Mouse (Mus musculus) midbrain, embryonic 14.5 days (tissue): ENCODE results near the gene Elf4. TPM values are rescaled to one million over a fixed set of nuclear protein-coding genes. Genes with fewer than 3 reads are reported as not detected.
"Not testable (repeated sequence)": the region's sequence is repeated elsewhere in the genome, so short reads cannot be mapped to it uniquely, and the experiment has no call there.

Experiments used
- ATAC-seq: fragments of 200-750 bp; cut with Nextera tagmentation; 2 replicates; pipeline ENCODE4 v1.8.0; 2017; ENCODE audit warnings: moderate number of reproducible peaks, moderate library complexity; ENCODE audit not compliant: low FRiP score, low TSS enrichment
- DNase-seq: peaks from one replicate; pipeline ENCODE4 v3.0.0-alpha.2; 2015
- H3K27ac ChIP-seq: fragments of 300-500 bp; sonication (generic); replicated peaks from 2 replicates; pipeline ENCODE4 v1.5.1; 2014; ENCODE audit warnings: mild to moderate bottlenecking, low read depth, low read length, moderate library complexity
- H3K27me3 ChIP-seq: fragments of 300-500 bp; sonication (generic); 2 replicates; pipeline ENCODE4 v1.6.1; 2014; ENCODE audit warnings: low read length, control low read depth, mixed read lengths; ENCODE audit not compliant: control insufficient read depth, insufficient read depth
- H3K36me3 ChIP-seq: fragments of 300-500 bp; sonication (generic); 2 replicates; pipeline ENCODE4 v1.6.1; 2014; ENCODE audit warnings: low read length, control low read depth; ENCODE audit not compliant: control insufficient read depth, insufficient read depth
- H3K4me1 ChIP-seq: fragments of 300-500 bp; sonication (generic); 2 replicates; pipeline ENCODE4 v1.6.1; 2014; ENCODE audit warnings: mild to moderate bottlenecking, antibody characterized with exemption, low read length, control low read depth; ENCODE audit not compliant: control insufficient read depth, insufficient read depth
- H3K4me2 ChIP-seq: fragments of 300-500 bp; sonication (generic); 2 replicates; pipeline ENCODE4 v1.6.1; 2014; ENCODE audit warnings: mild to moderate bottlenecking, low read length, moderate library complexity
- H3K4me3 ChIP-seq: fragments of 300-500 bp; sonication (generic); replicated peaks from 2 replicates; pipeline ENCODE4 v1.5.1; 2014; ENCODE audit warnings: low read depth, low read length
- H3K9ac ChIP-seq: fragments of 300-500 bp; sonication (generic); replicated peaks from 2 replicates; pipeline ENCODE4 v1.6.1; 2014; ENCODE audit warnings: mild to moderate bottlenecking, low read length, moderate library complexity
- H3K9me3 ChIP-seq: fragments of 300-500 bp; sonication (generic); 2 replicates; pipeline ENCODE4 v1.6.1; 2016; ENCODE audit warnings: low read length, control low read depth, mixed read lengths; ENCODE audit not compliant: control insufficient read depth
- WGBS: fragments of 180-500 bp; shearing (Covaris S2); extraction: QIAGEN DNeasy Blood & Tissue Kit; methylation state at CpG from one replicate; pipeline ENCODE4 v1.1.7; 2014; 5-methylcytosine and 5-hydroxymethylcytosine counted together
- polyA plus RNA-seq: library from polyadenylated mRNA; unstranded; fragments of >200 nt; fragmentation: Nextera tagmentation; extraction: Ambion mirVana; gene quantifications from 2 replicates; pipeline ENCODE4 v1.2.1, GENCODE M21; 2014

The Elf4 gene
- polyA plus RNA-seq, 1 experiment from 2014 or later: 0.95 TPM

- WGBS: 25% methylated on average over 10 of the region's 10 CpGs
- H3K27ac ChIP-seq: no peak overlapping the region
- DNase-seq: no peak
These were observed 13.3 kb downstream of the Elf4 start for GRCm38 (mm10) chrX:48449646-48450045.

GRCm38 (mm10) chrX:48444677-48445076, 18.3 kb downstream of the Elf4 start:
- H3K27me3 ChIP-seq: no peaks in the 10 kb centered on the region
- H3K9me3 ChIP-seq: no peaks in the 10 kb centered on the region
- ATAC-seq: no peak
- no peak overlapping the region for H3K4me2 ChIP-seq
- H3K27ac ChIP-seq: no peak overlapping the region
- H3K9ac ChIP-seq: no peak overlapping the region
- no peak for DNase-seq
- H3K4me3 ChIP-seq: no peak overlapping the region
- H3K36me3 ChIP-seq: no peaks in the 10 kb centered on the region
- 92% methylated on average over 4 of the region's 4 CpGs for WGBS
- no peaks in the 10 kb centered on the region for H3K4me1 ChIP-seq

More at GRCm38 (mm10) chrX:48449646-48450045, 13.3 kb downstream of the Elf4 start:
- Histone ChIP-seq H3K36me3 (no peaks in the 10 kb centered on the region), H3K4me1 (no peaks in the 10 kb centered on the region), H3K27me3 (peaks cover 4% of the 10 kb centered on the region; the same call in 1 of the 2 replicates), H3K9ac (no peak overlapping the region), H3K4me2 (no peak overlapping the region), H3K4me3 (no peak overlapping the region), H3K9me3 (no peaks in the 10 kb centered on the region)
- ATAC-seq: no peak

- ATAC-seq: no peak
- Histone ChIP-seq H3K27me3 (no peaks in the 10 kb centered on the region), H3K9me3 (no peaks in the 10 kb centered on the region), H3K27ac (no peak overlapping the region), H3K4me1 (no peaks in the 10 kb centered on the region), H3K4me3 (no peak overlapping the region), H3K4me2 (no peak overlapping the region), H3K36me3 (no peaks in the 10 kb centered on the region), H3K9ac (no peak overlapping the region)
- WGBS: 84% methylated on average over 7 of the region's 7 CpGs
- no peak for DNase-seq
These were observed 21.0 kb downstream of the Elf4 start for GRCm38 (mm10) chrX:48441954-48442353.

- H3K9me3 ChIP-seq: no peaks in the 10 kb centered on the region
- H3K36me3 ChIP-seq: no peaks in the 10 kb centered on the region
- no peaks in the 10 kb centered on the region for H3K27me3 ChIP-seq
- no peak overlapping the region for H3K4me3 ChIP-seq
- H3K4me1 ChIP-seq: no peaks in the 10 kb centered on the region
- H3K9ac ChIP-seq: no peak overlapping the region
- ATAC-seq: no peak
- H3K4me2 ChIP-seq: no peak overlapping the region
- 90% methylated on average over 6 of the region's 6 CpGs for WGBS
- no peak for DNase-seq
- no peak overlapping the region for H3K27ac ChIP-seq
These were observed 21.4 kb downstream of the Elf4 start for GRCm38 (mm10) chrX:48441548-48441947.

- 62% methylated on average over 4 of the region's 4 CpGs for WGBS
These were observed 23.9 kb downstream of the Elf4 start for GRCm38 (mm10) chrX:48439036-48439435.

GRCm38 (mm10) chrX:48436082-48436481, 26.9 kb downstream of the Elf4 start:
- 87% methylated on average over 5 of the region's 7 CpGs for WGBS
- H3K4me2 ChIP-seq, H3K9me3 ChIP-seq, H3K4me3 ChIP-seq, ATAC-seq, H3K9ac ChIP-seq, DNase-seq, H3K27me3 ChIP-seq, H3K27ac ChIP-seq, H3K4me1 ChIP-seq, H3K36me3 ChIP-seq: not testable (repeated sequence)

More at GRCm38 (mm10) chrX:48439036-48439435, 23.9 kb downstream of the Elf4 start:
- no peaks in the 10 kb centered on the region for H3K36me3 ChIP-seq
- H3K9me3 ChIP-seq: no peaks in the 10 kb centered on the region
- H3K4me1 ChIP-seq: no peaks in the 10 kb centered on the region
- no peak overlapping the region for H3K4me3 ChIP-seq
- no peak overlapping the region for H3K4me2 ChIP-seq
- no peak overlapping the region for H3K27ac ChIP-seq
- no peak for DNase-seq
- no peak for ATAC-seq
- no peaks in the 10 kb centered on the region for H3K27me3 ChIP-seq
- no peak overlapping the region for H3K9ac ChIP-seq

- no peak overlapping the region for H3K4me3 ChIP-seq
- 85% methylated on average over 9 of the region's 9 CpGs for WGBS
- no peaks in the 10 kb centered on the region for H3K36me3 ChIP-seq
- H3K27me3 ChIP-seq: no peaks in the 10 kb centered on the region
- no peak for ATAC-seq
- H3K4me1 ChIP-seq: no peaks in the 10 kb centered on the region
- no peaks in the 10 kb centered on the region for H3K9me3 ChIP-seq
- H3K9ac ChIP-seq: no peak overlapping the region
- DNase-seq: no peak
- no peak overlapping the region for H3K27ac ChIP-seq
- no peak overlapping the region for H3K4me2 ChIP-seq
These were observed 27.4 kb downstream of the Elf4 start for GRCm38 (mm10) chrX:48435477-48435900.

- H3K4me1 ChIP-seq: no peaks in the 10 kb centered on the region
- no peak for DNase-seq
- no peaks in the 10 kb centered on the region for H3K36me3 ChIP-seq
- no peaks in the 10 kb centered on the region for H3K9me3 ChIP-seq
- H3K4me2 ChIP-seq: no peak overlapping the region
- no peak overlapping the region for H3K27ac ChIP-seq
- 87% methylated on average over 1 of the region's 1 CpGs for WGBS
- no peak for ATAC-seq
- H3K9ac ChIP-seq: no peak overlapping the region
- no peak overlapping the region for H3K4me3 ChIP-seq
- no peaks in the 10 kb centered on the region for H3K27me3 ChIP-seq
These were observed 28.7 kb downstream of the Elf4 start for GRCm38 (mm10) chrX:48434251-48434650.

- DNase-seq (no peak), ATAC-seq (no peak)
- no peak overlapping the region for H3K4me2 ChIP-seq
- H3K36me3 ChIP-seq: no peaks in the 10 kb centered on the region
- no peak overlapping the region for H3K9ac ChIP-seq
- no peak overlapping the region for H3K4me3 ChIP-seq
- WGBS: 53% methylated on average over 6 of the region's 6 CpGs
- H3K9me3 ChIP-seq: no peaks in the 10 kb centered on the region
- H3K27ac ChIP-seq: no peak overlapping the region
- no peaks in the 10 kb centered on the region for H3K27me3 ChIP-seq
- no peaks in the 10 kb centered on the region for H3K4me1 ChIP-seq
These were observed 29.4 kb downstream of the Elf4 start for GRCm38 (mm10) chrX:48433527-48433899.
